Comparison of ENCODE assay signal across 8 mouse cellular contexts in the genomic region with DNA sequence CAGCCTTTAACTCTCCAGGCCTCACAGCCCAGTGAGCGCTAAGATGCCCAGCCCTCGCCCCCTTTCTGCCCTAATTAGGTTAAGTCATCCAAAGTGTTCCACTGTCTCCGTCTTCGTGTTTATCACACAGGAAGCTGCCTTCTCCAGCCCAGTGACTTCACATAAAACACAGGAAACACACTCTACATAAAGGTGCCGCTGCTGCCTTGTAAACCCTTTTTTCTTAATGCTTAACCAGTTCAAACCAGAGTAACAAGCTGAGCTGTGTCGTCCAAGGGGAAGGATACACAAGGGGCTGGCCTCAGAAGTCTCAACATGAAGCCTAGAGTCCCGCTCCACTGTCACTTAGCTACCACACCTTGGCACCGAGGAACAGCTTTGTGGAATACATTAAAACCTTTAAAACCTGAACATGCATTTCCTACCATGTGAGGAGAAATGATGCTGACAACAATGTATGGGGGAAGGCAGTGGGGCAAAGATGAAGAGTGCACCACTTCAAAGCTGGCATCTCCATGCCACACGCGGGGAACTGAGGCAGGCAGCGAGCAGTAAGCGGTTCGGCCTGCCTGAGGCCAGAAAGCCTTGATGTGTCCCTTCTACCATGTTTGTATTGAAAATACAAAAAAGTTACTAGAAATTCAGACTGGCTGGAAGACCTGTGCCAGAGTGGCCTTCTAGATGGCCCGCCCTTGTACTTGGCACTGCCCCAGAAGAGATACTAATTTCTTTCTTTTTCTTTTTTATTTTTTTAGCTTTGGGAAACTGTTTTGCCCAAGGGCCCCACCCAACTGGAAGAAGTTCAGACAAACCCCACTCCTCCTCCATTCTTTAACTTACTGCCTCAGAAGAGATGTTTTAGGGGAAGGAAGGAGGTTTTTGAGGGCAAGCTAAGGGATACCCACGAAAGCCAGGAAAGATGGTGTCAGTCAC. TPM values are rescaled to one million over a fixed set of nuclear protein-coding genes. Genes with fewer than 3 reads are reported as not detected.
A peak's percentile ranks its signal among the peaks of the same experiment; 100 is the strongest.
DNase-seq lines count a peak whose midpoint lies in the region; ATAC-seq lines count a peak whose summit lies in the region.

No protein-coding gene starts in this region.

- no peak overlapping the region for H3K4me3 ChIP-seq in heart, embryonic 11.5 days (ENCODE audit: low read depth, low read length)
- no peak overlapping the region for H3K4me3 ChIP-seq in limb, embryonic 13.5 days

- H3K27ac ChIP-seq in heart, embryonic 11.5 days (ENCODE audit: low read depth, low read length) = peak overlapping the region; percentile 89
- peak overlapping the region; percentile 28; the same call in 1 of the 2 replicates for H3K27ac ChIP-seq in limb, embryonic 13.5 days

- intact Hi-C loops in heart, postnatal 36 days (cut with DNase I) = no loop called here

- no peak for DNase-seq in heart, postnatal 36 days
- peak; percentile 29 for DNase-seq in Muller cell, postnatal 12 days (ENCODE audit: inconsistent ontology term)
- DNase-seq in splenic B cell, adult 2 months (ENCODE audit: low read depth, low spot score) = peak; percentile 79
- no peak for DNase-seq in left cerebral cortex, adult 18-20 months (ENCODE audit: low spot score in 2 of 2)
- DNase-seq in retina, postnatal 1 day = no peak

- no peak overlapping the region for H3K9ac ChIP-seq in heart, embryonic 11.5 days (ENCODE audit: low read depth, low read length)
- H3K9ac ChIP-seq in limb, embryonic 13.5 days = no peak overlapping the region

- H3K4me1 ChIP-seq in heart, embryonic 11.5 days (ENCODE audit: control insufficient read depth, insufficient read depth, low read length) = peaks cover 62% of the 10 kb centered on the region
- peaks cover 56% of the 10 kb centered on the region for H3K4me1 ChIP-seq in limb, embryonic 13.5 days

- 71% methylated on average over 15 of the region's 15 CpGs for WGBS in heart, embryonic 11.5 days (ENCODE audit: insufficient replicate concordance)
- 58% methylated on average over 15 of the region's 15 CpGs for WGBS in limb, embryonic 13.5 days

- no peaks in the 10 kb centered on the region for H3K9me3 ChIP-seq in heart, embryonic 11.5 days (replicated peaks; ENCODE audit: control insufficient read depth, low read length)
- no peaks in the 10 kb centered on the region for H3K9me3 ChIP-seq in limb, embryonic 13.5 days

- H3K36me3 ChIP-seq in heart, embryonic 11.5 days (ENCODE audit: control insufficient read depth, insufficient read depth, low read length) = peaks cover 5% of the 10 kb centered on the region; the same call in 1 of the 2 replicates
- 0 out of 2 replicates have a peak, but pooled peaks cover 6% of the 10 kb centered on the region for H3K36me3 ChIP-seq in limb, embryonic 13.5 days
- H3K36me3 ChIP-seq in splenic B cell, adult 2 months (ENCODE audit: control insufficient read depth, insufficient read depth, low read length, poor library complexity, severe bottlenecking) = no peaks in the 10 kb centered on the region; the same call in 1 of the 2 replicates

- no peaks in the 10 kb centered on the region for H3K27me3 ChIP-seq in heart, embryonic 11.5 days (ENCODE audit: control insufficient read depth, insufficient read depth, low read length)
- no peaks in the 10 kb centered on the region for H3K27me3 ChIP-seq in limb, embryonic 13.5 days
- H3K27me3 ChIP-seq in splenic B cell, adult 2 months (ENCODE audit: control insufficient read depth, insufficient read depth, low read length, poor library complexity, severe bottlenecking) = no peaks in the 10 kb centered on the region

- ATAC-seq in heart, embryonic 11.5 days (replicated peaks; ENCODE audit: insufficient number of reproducible peaks, low FRiP score, low TSS enrichment) = no peak
- ATAC-seq in limb, embryonic 13.5 days (ENCODE audit: low FRiP score, low read depth) = no peak
- no peak for ATAC-seq in erythroblast, adult 5-6 weeks (replicated peaks; ENCODE audit: low FRiP score, poor library complexity, severe bottlenecking)

- no peak overlapping the region for H3K4me2 ChIP-seq in heart, embryonic 11.5 days
- no peak overlapping the region for H3K4me2 ChIP-seq in limb, embryonic 13.5 days (replicated peaks)

RNA-seq across cellular contexts. Expression of gene Myh9, which starts 7.4 kb away (rescaled TPM):
- 30.4 and 31.8 TPM in 2 replicates for polyA plus RNA-seq in heart, embryonic 11.5 days (2014; fragmentation: Nextera tagmentation; extraction: Ambion mirVana)
- total RNA-seq in heart, postnatal 36 days (2021) = 100 to 1,000 TPM; 105 to 110 TPM
- polyA plus RNA-seq in limb, embryonic 13.5 days (2015; fragmentation: Nextera tagmentation; extraction: Ambion mirVana) = 34.1 and 38.1 TPM in 2 replicates
- total RNA-seq in erythroblast, adult 5-6 weeks (2015; ENCODE audit: low replicate concordance) = 105 and 110 TPM in 2 replicates
- 158 and 246 TPM in 2 replicates for total RNA-seq in erythroblast, adult 5-6 weeks (2017; ENCODE audit: low replicate concordance)
- total RNA-seq in left cerebral cortex, adult 18-20 months (2021) = 10 to 100 TPM; 74.4 to 78.9 TPM

Comparison
In these comparisons a context has a peak if more than half of its experiments do, and no peak if none do; other contexts are left out.
1. DNase-seq: peak in Muller cell, postnatal 12 days (single experiment) and splenic B cell, adult 2 months (single experiment); none in heart, postnatal 36 days (0 of 2), left cerebral cortex, adult 18-20 months (0 of 2) and retina, postnatal 1 day (single experiment).